Mouse (Mus musculus) heart, postnatal 14 days (tissue): ENCODE data around the gene Itgb2. TPM values are rescaled to one million over a fixed set of nuclear protein-coding genes. Genes with fewer than 3 reads are reported as not detected.

ENCODE experiments used
- DNase-seq, 2 experiments: peaks; one replicate each; pipeline ENCODE4 v3.0.0; 2021 to 2022
- intact Hi-C: fragments of 180-260 bp; cut with DNase I; formaldehyde crosslinking; loops from one replicate; pipeline ENCODE4 v1.15.1; 2025
- total RNA-seq, 2 experiments: library from RNA; stranded (reverse); gene quantifications; 2 replicates each; pipeline ENCODE4 v1.2.3; 2021

Gene Itgb2
- total RNA-seq, 2 experiments from 2014 or later, result 5.4 to 9.0 TPM

GRCm38 (mm10) chr10:77610221-77610961, 80.3 kb downstream of the Itgb2 start:
- intact Hi-C loops, result no loop called here
- no peak for DNase-seq

DNA sequence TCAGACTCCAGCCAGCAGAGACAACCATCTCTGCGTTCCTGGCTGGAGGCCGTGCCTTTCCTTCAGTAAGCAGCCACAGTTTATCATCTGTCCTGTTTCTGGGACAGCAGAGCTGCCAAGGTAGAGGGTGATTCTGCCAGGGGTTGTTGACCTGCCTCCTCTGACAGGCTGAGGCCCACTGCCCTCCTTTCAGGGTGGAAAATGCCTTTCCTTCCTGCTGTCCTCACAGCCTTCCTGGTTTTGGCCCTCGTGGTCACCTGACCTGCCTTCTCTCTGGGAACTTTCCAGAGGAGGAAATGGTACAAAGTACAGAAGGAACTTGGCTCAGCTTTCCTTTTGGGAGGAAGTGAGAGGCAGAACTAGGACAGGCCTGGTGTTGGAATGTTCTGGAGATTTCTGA, 83.4 kb downstream of the Itgb2 start:
- intact Hi-C loops, result no loop called here
- DNase-seq, result peak; percentile 57 to 63

Other genes with a start within 250 kb of the Itgb2 start
- gene Adarb1, start 112.0 kb upstream of the Itgb2 start, total RNA-seq, result 10 to 100 TPM; 22.9 to 25.9 TPM
- 1 to 10 TPM; 9.6 TPM for gene Fam207a, start 14.5 kb upstream of the Itgb2 start, total RNA-seq
- 100 to 1,000 TPM; 128 to 132 TPM for gene Pttg1ip, start 51.5 kb downstream of the Itgb2 start, total RNA-seq
- 10 to 100 TPM; 53.7 to 61.6 TPM for gene Sumo3, start 75.8 kb downstream of the Itgb2 start, total RNA-seq
- gene Gm49325, start 75.9 kb downstream of the Itgb2 start, total RNA-seq, result 10 to 100 TPM in 1 of 2 experiments, 1 to 10 TPM in 1; 7.6 to 12.7 TPM
- gene Ube2g2, start 92.0 kb downstream of the Itgb2 start, total RNA-seq, result 10 to 100 TPM; 59.2 to 60.6 TPM
- gene Tspear, start 156.3 kb downstream of the Itgb2 start, total RNA-seq, result under 1 TPM in 1 of 2 experiments, not detected in 1; 0.17 TPM
- not detected for gene Gm19402, start 160.5 kb downstream of the Itgb2 start, total RNA-seq
- gene Gm9508, start 167.0 kb downstream of the Itgb2 start, total RNA-seq, result not detected
- not detected for gene Gm10272, start 176.4 kb downstream of the Itgb2 start, total RNA-seq
- not detected for gene Gm10024, start 181.2 kb downstream of the Itgb2 start, total RNA-seq
- not detected for gene Gm10142, start 185.6 kb downstream of the Itgb2 start, total RNA-seq
- not detected for gene Krtap12-1, start 190.3 kb downstream of the Itgb2 start, total RNA-seq
- not detected for gene Gm10100, start 196.2 kb downstream of the Itgb2 start, total RNA-seq
- gene Gm18596, start 212.4 kb downstream of the Itgb2 start, total RNA-seq, result not detected
- gene Gm9736, start 221.1 kb downstream of the Itgb2 start, total RNA-seq, result not detected
- not detected for gene Gm3233, start 229.4 kb downstream of the Itgb2 start, total RNA-seq
- not detected for gene Gm3238, start 241.1 kb downstream of the Itgb2 start, total RNA-seq
- gene Gm7138, start 246.7 kb downstream of the Itgb2 start, total RNA-seq, result not detected